In the genomic region with DNA sequence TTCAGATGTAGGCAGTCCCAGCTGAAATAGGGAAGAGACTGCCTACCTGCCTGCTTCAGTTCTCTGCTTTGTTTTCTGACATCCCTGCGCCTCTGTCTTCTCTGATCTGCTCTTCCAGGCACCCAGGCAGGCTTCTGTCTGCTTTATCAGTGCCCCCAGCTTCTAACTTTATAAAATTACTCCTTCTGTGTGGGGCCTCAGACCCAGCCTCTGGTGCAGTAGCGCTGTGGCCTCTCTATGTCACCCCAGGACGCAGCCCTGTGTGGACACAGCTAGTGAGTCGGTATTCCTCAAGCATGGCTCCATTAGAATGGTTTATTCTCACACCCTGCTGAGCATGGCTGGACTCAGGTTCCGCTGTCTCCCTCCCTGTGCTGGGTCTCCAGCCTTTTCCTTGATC, we compare ENCODE assay signal across 9 mouse cellular contexts. TPM values are rescaled to one million over a fixed set of nuclear protein-coding genes. Genes with fewer than 3 reads are reported as not detected.
DNase-seq lines count a peak whose midpoint lies in the region; ATAC-seq and TF ChIP-seq lines count a peak whose summit lies in the region.
"Had no signal": no experiment of that assay in that cellular context is flagged by ENCODE, and none has a peak within 500 bp of the region (broad histone marks: within the 10 kb centered on the region; RNA-seq: fewer than 3 reads in every experiment).

No protein-coding gene starts in this region.

- intact Hi-C loops in left cerebral cortex, adult 2 months (cut with DNase I): no loop called here

- peak overlapping the region; percentile 21; the same call in 1 of the 2 replicates for H3K9ac ChIP-seq in forebrain, embryonic 14.5 days (ENCODE audit: low read length)
- no peak overlapping the region for H3K9ac ChIP-seq in forebrain, embryonic 13.5 days
- peak overlapping the region; percentile 24 for H3K9ac ChIP-seq in kidney, embryonic 16.5 days (replicated peaks; ENCODE audit: low read length)
- no peak overlapping the region for H3K9ac ChIP-seq in embryonic facial prominence, embryonic 14.5 days (ENCODE audit: low read depth, low read length)

- peaks cover 87% of the 10 kb centered on the region for H3K79me2 ChIP-seq in macrophage (ENCODE audit: inconsistent target)

- no peaks in the 10 kb centered on the region for H3K4me1 ChIP-seq in forebrain, embryonic 14.5 days (ENCODE audit: control insufficient read depth, insufficient read depth, low read length)
- H3K4me1 ChIP-seq in forebrain, embryonic 13.5 days: no peaks in the 10 kb centered on the region
- peaks cover 26% of the 10 kb centered on the region for H3K4me1 ChIP-seq in kidney, embryonic 16.5 days (ENCODE audit: insufficient read depth, low read length)
- H3K4me1 ChIP-seq in embryonic facial prominence, embryonic 14.5 days (ENCODE audit: control insufficient read depth, insufficient read depth, low read length): 0 out of 2 replicates have a peak, but pooled peaks cover 6% of the 10 kb centered on the region

- no peaks in the 10 kb centered on the region for H3K9me3 ChIP-seq in forebrain, embryonic 14.5 days (replicated peaks; ENCODE audit: control insufficient read depth, low read length)
- no peaks in the 10 kb centered on the region for H3K9me3 ChIP-seq in forebrain, embryonic 13.5 days (replicated peaks)
- H3K9me3 ChIP-seq in kidney, embryonic 16.5 days (ENCODE audit: low read length): no peaks in the 10 kb centered on the region
- no peaks in the 10 kb centered on the region for H3K9me3 ChIP-seq in embryonic facial prominence, embryonic 14.5 days (ENCODE audit: control insufficient read depth, low read length)

- H3K27ac ChIP-seq in forebrain, embryonic 14.5 days (ENCODE audit: low read depth, low read length): no peak overlapping the region
- no peak overlapping the region for H3K27ac ChIP-seq in forebrain, embryonic 13.5 days
- H3K27ac ChIP-seq in kidney, embryonic 16.5 days (ENCODE audit: low read length): peak overlapping the region; percentile 88
- H3K27ac ChIP-seq in embryonic facial prominence, embryonic 14.5 days (replicated peaks; ENCODE audit: low read depth, low read length): peak overlapping the region; percentile 49
- H3K27ac ChIP-seq in macrophage: peak overlapping the region; percentile 100
- H3K27ac ChIP-seq in left cerebral cortex, adult 2 months: no peak overlapping the region

- no peak overlapping the region for H3K4me2 ChIP-seq in forebrain, embryonic 14.5 days (ENCODE audit: low read length)
- H3K4me2 ChIP-seq in forebrain, embryonic 13.5 days: no peak overlapping the region
- H3K4me2 ChIP-seq in kidney, embryonic 16.5 days (replicated peaks; ENCODE audit: low read depth, low read length): no peak overlapping the region
- H3K4me2 ChIP-seq in embryonic facial prominence, embryonic 14.5 days (ENCODE audit: low read depth, low read length): no peak overlapping the region

- H3K4me3 ChIP-seq in forebrain, embryonic 14.5 days (ENCODE audit: low read depth, low read length): no peak overlapping the region
- no peak overlapping the region for H3K4me3 ChIP-seq in forebrain, embryonic 13.5 days
- no peak overlapping the region for H3K4me3 ChIP-seq in kidney, embryonic 16.5 days (ENCODE audit: low read length)
- no peak overlapping the region for H3K4me3 ChIP-seq in embryonic facial prominence, embryonic 14.5 days (ENCODE audit: low read depth, low read length)
- H3K4me3 ChIP-seq in macrophage (ENCODE audit: inconsistent target): no peak overlapping the region
- H3K4me3 ChIP-seq in left cerebral cortex, adult 2 months: no peak overlapping the region

- TF ChIP-seq CTCF in left cerebral cortex, adult 2 months (IDR thresholded peaks at IDR 0.05): no peak

- no peaks in the 10 kb centered on the region for H3K36me3 ChIP-seq in forebrain, embryonic 14.5 days (ENCODE audit: control insufficient read depth, insufficient read depth, low read length)
- no peaks in the 10 kb centered on the region for H3K36me3 ChIP-seq in forebrain, embryonic 13.5 days (ENCODE audit: poor library complexity, severe bottlenecking)
- no peaks in the 10 kb centered on the region for H3K36me3 ChIP-seq in kidney, embryonic 16.5 days (ENCODE audit: insufficient read depth, low read length)
- H3K36me3 ChIP-seq in embryonic facial prominence, embryonic 14.5 days (ENCODE audit: control insufficient read depth, insufficient read depth, low read length): no peaks in the 10 kb centered on the region
- peaks cover 19% of the 10 kb centered on the region for H3K36me3 ChIP-seq in macrophage (ENCODE audit: inconsistent target)

- H3K27me3 ChIP-seq in forebrain, embryonic 14.5 days (replicated peaks; ENCODE audit: control insufficient read depth, insufficient read depth, low read length): no peaks in the 10 kb centered on the region
- no peaks in the 10 kb centered on the region for H3K27me3 ChIP-seq in forebrain, embryonic 13.5 days
- H3K27me3 ChIP-seq in kidney, embryonic 16.5 days (ENCODE audit: insufficient read depth, low read length): no peaks in the 10 kb centered on the region
- H3K27me3 ChIP-seq in embryonic facial prominence, embryonic 14.5 days (replicated peaks; ENCODE audit: control insufficient read depth, insufficient read depth, low read length): no peaks in the 10 kb centered on the region

- DNase-seq in forebrain, embryonic 14.5 days (ENCODE audit: low spot score): no peak
- no peak for DNase-seq in kidney, adult 9 months
- DNase-seq in embryonic facial prominence, embryonic 14.5 days (ENCODE audit: low spot score): no peak
- no peak for DNase-seq in left cerebral cortex, adult 2 months (ENCODE audit: extremely low spot score in 1 of 2, low spot score in 2 of 2)
- no peak for DNase-seq in right cerebral cortex, postnatal 25 days
- DNase-seq: lung, adult 2 months had no signal

- ATAC-seq in forebrain, embryonic 14.5 days: no peak
- ATAC-seq in forebrain, embryonic 13.5 days: no peak
- ATAC-seq in kidney, embryonic 16.5 days (ENCODE audit: low FRiP score, low TSS enrichment): peak; percentile 36; the same call in 1 of the 2 replicates
- no peak for ATAC-seq in embryonic facial prominence, embryonic 14.5 days (ENCODE audit: low read depth)

- WGBS in forebrain, embryonic 14.5 days: 70% methylated on average over 5 of the region's 5 CpGs
- 60% methylated on average over 5 of the region's 5 CpGs for WGBS in forebrain, embryonic 13.5 days
- WGBS in kidney, embryonic 16.5 days: 55% methylated on average over 5 of the region's 5 CpGs
- 59% methylated on average over 5 of the region's 5 CpGs for WGBS in embryonic facial prominence, embryonic 14.5 days
- 36% methylated on average over 5 of the region's 5 CpGs for WGBS in macrophage (ENCODE audit: missing documents)

RNA-seq across cellular contexts. Expression of a gene that starts 18.1 kb away (rescaled TPM):
- 8.0 and 8.8 TPM in 2 replicates for polyA plus RNA-seq in forebrain, embryonic 14.5 days (2014; fragmentation: Nextera tagmentation; extraction: Ambion mirVana)
- 4.4 and 4.7 TPM in 2 replicates for polyA plus RNA-seq in forebrain, embryonic 13.5 days (2015; fragmentation: Nextera tagmentation; extraction: Ambion mirVana)
- polyA plus RNA-seq in kidney, embryonic 16.5 days (2015; fragmentation: Nextera tagmentation; extraction: Ambion mirVana): 10.7 and 10.8 TPM in 2 replicates
- 16.3 and 16.8 TPM in 2 replicates for polyA plus RNA-seq in embryonic facial prominence, embryonic 14.5 days (2014; fragmentation: Nextera tagmentation; extraction: Ambion mirVana)
- total RNA-seq in macrophage (2018; cell fraction: chromatin; rRNA removed): 1 to 10 TPM in 8 of 26 experiments, under 1 TPM in 17, not detected in 1; 0.19 to 2.7 (median 0.66) TPM
- total RNA-seq in macrophage (2018; cell fraction: cytosol; rRNA removed): under 1 TPM in 25 of 26 experiments, not detected in 1; 0.04 to 0.45 (median 0.19) TPM
- total RNA-seq in macrophage (2018; cell fraction: nucleus; rRNA removed): 1 to 10 TPM in 1 of 26 experiments, under 1 TPM in 25; 0.05 to 2.4 (median 0.28) TPM
- 0.15 to 0.20 TPM (median 0.17 TPM) in 3 replicates for polyA plus RNA-seq in macrophage (2018)
- 100 to 1,000 TPM; 134 to 142 TPM for total RNA-seq in left cerebral cortex, adult 2 months (2021)

RNA-seq across cellular contexts. Expression of a gene that starts 24.4 kb away (rescaled TPM):
- polyA plus RNA-seq in forebrain, embryonic 14.5 days (2014; fragmentation: Nextera tagmentation; extraction: Ambion mirVana): 2.3 and 3.2 TPM in 2 replicates
- polyA plus RNA-seq in forebrain, embryonic 13.5 days (2015; fragmentation: Nextera tagmentation; extraction: Ambion mirVana): 1.4 and 1.5 TPM in 2 replicates
- 4.8 and 5.2 TPM in 2 replicates for polyA plus RNA-seq in kidney, embryonic 16.5 days (2015; fragmentation: Nextera tagmentation; extraction: Ambion mirVana)
- 6.9 and 7.3 TPM in 2 replicates for polyA plus RNA-seq in embryonic facial prominence, embryonic 14.5 days (2014; fragmentation: Nextera tagmentation; extraction: Ambion mirVana)
- 100 to 1,000 TPM in 25 of 26 experiments, 10 to 100 TPM in 1; 99.4 to 376 (median 193) TPM for total RNA-seq in macrophage (2018; cell fraction: chromatin; rRNA removed)
- total RNA-seq in macrophage (2018; cell fraction: cytosol; rRNA removed): 100 to 1,000 TPM; 133 to 264 (median 189) TPM
- 100 to 1,000 TPM in 23 of 26 experiments, 10 to 100 TPM in 3; 82.6 to 248 (median 161) TPM for total RNA-seq in macrophage (2018; cell fraction: nucleus; rRNA removed)
- 148 to 183 TPM (median 169 TPM) in 3 replicates for polyA plus RNA-seq in macrophage (2018)
- 1 to 10 TPM; 2.3 to 4.0 TPM for total RNA-seq in left cerebral cortex, adult 2 months (2021)

Comparison
In these comparisons a context has a peak if more than half of its experiments do, and no peak if none do; other contexts are left out.
1. H3K9ac ChIP-seq: peak in forebrain, embryonic 14.5 days (single experiment) and kidney, embryonic 16.5 days (single experiment); none in forebrain, embryonic 13.5 days (single experiment) and embryonic facial prominence, embryonic 14.5 days (single experiment).
2. H3K27ac ChIP-seq: peak in kidney, embryonic 16.5 days (single experiment), embryonic facial prominence, embryonic 14.5 days (single experiment) and macrophage (single experiment); none in forebrain, embryonic 14.5 days (single experiment), forebrain, embryonic 13.5 days (single experiment) and left cerebral cortex, adult 2 months (single experiment).
3. RNA of a gene that starts 24.4 kb away (polyA plus RNA-seq): 148 to 183 TPM in macrophage; 6.9 to 7.3 TPM in embryonic facial prominence, embryonic 14.5 days, 4.8 to 5.2 TPM in kidney, embryonic 16.5 days, 2.3 to 3.2 TPM in forebrain, embryonic 14.5 days and 1.4 to 1.5 TPM in forebrain, embryonic 13.5 days; every median in the first group is over 10 times any median in the second.